Mouse (Mus musculus): ENCODE measurements around the gene Wiz.
A peak's percentile ranks its signal among the peaks of the same experiment; 100 is the strongest.

Gene Wiz

DNA sequence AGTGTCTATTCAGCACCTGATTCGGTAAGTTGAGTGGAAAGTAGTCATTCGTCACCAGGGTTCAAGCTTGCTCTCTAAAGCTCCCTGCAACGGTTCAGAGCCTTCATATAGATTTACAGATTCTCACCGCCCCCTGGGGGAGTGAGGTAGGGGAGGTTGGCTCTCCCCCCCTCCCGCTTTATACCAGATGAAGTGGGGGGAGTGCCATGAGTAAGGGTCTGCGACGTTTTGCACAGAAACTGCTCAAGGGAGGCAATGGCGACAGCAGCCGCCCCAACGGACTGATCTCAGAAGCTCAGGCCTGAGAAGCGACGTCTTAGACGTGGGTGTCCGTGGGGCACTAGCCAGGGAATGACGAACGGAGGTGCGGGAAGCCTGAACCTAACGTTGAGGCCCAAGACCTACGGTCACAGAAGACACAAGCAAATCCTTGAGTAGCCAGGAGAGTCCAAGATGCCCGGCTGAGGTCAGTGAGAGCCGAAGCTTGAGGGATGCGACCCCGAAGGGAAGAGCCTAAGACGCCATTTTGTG is 39.3 kb downstream of the Wiz start:
- DNase-seq (ENCODE audit: low read depth, low spot score): no peak

DNA sequence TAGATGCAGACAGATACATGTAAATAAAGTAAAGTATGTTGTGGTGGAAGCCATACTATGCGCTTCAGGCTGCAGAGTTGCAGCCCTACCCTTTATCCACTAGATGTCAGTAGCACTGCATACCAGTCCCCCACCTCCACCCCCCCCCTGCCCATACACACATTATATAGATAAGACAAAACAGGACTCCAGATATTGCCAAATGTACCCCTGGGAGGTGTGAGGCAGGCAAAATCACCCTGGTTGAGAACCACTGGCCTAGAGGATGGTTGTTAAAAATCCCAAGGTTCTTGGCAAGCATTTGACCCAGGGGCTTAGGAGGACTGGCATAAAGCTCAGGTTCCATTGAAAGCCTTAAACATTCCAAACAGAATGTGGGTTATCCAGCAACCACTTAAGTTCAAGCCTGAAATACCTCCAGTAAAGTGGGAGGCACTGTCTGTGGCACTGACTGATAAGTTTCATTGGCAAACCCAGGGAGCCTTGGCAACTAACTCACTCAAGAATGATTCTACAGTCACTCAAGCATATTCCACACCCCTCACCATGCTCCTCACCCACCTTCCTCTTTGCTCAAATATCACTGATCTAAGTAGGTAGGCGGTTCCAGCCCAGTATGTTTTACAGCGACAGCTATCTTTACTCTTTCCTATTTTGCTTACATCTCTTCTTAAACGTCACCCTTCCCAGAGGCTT is 40.1 kb downstream of the Wiz start:
- no peak for DNase-seq (ENCODE audit: low read depth, low spot score)

DNA sequence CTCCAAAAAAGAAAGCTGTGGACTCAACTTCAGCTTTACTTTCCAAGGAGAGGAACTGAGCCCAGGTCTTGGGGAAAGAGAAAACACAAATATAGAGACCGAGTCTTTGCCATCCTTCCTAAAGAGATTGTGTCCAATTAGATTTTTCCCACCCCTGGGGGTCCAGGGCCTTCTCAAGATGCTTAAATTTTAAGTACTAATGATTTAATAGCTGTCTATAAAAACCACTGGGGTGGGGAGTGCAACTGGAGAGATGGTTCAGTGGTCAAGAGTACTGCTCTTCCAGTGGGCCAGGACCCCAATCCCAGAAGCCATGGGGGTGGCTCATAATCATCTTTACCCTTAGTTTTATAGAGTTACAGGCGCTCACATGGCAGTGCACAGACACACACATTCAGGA is 40.8 kb downstream of the Wiz start:
- no peak for DNase-seq (ENCODE audit: low read depth, low spot score)

DNA sequence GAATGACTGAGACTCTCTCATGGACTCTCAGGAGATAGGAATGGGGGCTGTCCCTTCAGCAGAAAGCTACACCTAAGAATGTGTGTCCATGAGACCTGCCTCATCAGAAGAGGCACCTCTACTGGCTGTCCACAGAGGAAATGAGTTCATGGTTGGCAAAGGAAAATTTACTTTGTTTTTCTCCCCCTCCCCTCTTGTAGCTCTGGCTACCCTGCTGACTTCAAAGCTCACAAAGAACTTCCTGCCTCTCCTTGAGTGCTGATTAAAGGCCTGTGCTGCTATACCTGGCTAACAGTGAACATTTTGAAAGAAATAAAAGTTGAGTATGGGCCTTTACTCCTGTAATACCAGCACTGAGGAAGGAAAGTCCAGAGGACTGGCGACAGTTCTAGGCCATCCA is 48.1 kb downstream of the Wiz start:
- DNase-seq (ENCODE audit: low read depth, low spot score): no peak

DNA sequence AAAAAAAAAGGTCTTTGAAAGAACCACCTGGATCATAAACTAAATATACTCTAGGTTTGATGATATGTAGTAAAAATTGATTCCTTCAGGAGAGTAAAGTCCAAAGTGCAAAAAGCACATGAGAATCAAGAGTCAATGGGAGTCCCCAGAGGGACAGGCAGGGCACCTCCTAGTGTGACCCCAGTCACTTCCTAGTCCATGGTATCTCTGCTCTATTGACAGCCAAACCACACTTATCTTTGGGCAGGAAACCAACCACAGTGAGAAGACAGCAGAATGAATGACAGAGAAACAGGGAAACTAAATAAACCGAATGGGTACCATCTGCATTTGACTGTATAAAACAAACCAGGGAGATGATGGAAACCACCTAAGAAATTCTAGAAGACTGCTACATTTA is 49.1 kb downstream of the Wiz start:
- DNase-seq (ENCODE audit: low read depth, low spot score): no peak

DNA sequence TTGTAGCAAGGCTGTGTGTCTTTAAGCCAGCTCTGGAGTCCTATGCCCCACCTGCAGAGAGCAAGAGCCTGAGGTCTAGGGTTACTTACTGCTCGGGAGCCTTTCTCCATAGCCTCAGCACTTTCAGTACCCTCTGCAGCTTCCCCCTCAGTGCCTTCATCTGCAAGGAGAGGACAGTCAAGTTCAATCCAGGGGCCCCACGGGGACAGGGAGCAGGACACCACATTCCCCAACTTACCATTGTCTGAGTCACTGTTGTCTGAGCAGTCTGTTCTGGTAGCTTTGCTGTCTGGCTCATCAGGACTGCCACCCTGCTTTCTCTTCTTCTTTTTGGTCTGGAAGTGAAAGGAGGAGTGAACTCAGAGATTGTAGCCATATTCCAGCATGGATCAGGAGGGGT is 53.4 kb downstream of the Wiz start:
- DNase-seq (ENCODE audit: low read depth, low spot score): no peak

DNA sequence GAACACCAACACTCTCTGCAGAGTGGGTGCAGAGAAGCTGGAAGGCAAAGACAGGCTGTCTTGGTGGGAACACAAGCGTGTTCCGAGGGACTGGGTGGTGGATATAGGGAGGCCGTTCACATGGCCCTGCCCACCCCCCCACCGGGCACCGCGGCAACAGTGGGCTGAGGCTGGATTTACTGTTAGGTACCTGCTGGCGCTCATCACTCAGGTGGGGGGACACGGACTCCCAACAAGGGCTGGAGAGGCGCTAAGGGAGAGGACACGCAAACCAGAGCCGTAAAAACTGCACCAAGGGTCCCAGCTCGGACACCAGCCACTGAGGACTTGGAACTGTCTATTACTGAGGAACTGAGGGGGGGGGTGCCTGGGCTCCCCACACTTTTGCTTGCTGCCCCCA is 54.3 kb downstream of the Wiz start:
- DNase-seq (ENCODE audit: low read depth, low spot score): no peak

DNA sequence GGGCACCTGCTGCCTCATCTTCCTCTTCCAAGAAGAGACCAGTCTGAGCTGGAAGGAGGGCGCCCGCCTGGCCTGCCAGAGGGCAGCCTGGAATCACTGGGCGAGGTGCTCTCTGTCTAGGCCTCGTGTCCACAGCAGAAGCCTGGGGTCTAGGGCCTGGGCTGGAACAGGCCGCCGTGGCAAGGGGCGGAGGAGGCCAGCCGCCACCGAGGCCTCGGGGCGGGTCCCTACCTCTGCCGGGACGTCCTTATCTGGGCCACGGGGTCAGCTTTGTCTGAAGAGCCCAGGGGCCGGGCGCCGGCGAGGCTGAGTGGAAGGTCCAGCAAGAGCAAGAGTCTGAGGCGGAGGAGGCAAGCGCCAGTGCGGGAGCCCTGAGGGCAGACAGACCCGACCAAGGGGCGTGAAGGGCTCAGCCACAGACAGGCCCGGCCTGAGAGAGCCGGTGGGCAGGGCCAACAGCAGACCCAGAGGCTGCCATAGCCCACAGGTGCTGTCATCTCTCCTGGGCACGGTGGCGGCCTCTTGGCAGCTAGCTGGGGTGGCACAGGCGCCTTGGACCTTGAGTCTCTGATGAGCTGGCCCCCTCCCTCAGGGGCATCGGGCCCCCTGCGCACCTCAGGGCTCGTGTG is 55.5 kb downstream of the Wiz start:
- DNase-seq (ENCODE audit: low read depth, low spot score): no peak

DNA sequence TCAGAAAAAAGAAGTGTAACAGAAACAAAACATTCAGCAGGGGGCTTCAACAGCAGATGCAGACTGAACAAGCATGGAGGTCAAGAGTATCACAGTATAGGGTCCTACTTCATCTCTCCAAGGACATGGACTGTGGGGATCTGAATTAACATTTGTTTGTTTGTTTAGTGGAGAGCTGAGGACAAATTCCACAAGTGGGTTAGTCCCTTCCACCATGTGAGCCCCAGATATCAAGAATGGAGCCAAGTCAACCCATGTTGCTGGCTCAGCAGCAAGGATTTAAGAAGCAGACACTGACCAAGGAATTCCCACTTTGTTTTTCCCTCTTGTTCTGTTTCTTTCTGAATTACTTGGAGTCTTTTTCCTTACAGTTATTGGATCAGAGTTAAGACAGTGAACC is 61.7 kb downstream of the Wiz start:
- DNase-seq (ENCODE audit: low read depth, low spot score): no peak

DNA sequence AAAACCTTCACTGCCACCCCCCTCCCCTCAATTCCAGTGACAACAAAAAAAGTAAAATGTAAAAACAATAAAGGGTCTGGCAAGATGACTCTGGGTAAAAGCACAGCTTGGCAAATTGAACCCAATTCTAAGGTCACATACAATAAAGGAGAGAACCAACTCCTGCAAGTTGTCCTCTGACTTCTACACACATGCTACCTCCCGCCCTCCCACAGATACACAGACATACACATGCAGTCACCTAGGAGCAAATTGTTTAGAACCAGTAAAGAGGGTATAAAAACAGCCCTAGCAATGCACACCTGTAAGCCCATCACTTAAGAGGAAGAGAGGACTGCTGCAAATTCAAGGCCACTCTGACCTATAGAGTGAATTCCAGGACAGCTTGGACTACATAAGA is 66.4 kb downstream of the Wiz start:
- no peak for DNase-seq (ENCODE audit: low read depth, low spot score)

DNA sequence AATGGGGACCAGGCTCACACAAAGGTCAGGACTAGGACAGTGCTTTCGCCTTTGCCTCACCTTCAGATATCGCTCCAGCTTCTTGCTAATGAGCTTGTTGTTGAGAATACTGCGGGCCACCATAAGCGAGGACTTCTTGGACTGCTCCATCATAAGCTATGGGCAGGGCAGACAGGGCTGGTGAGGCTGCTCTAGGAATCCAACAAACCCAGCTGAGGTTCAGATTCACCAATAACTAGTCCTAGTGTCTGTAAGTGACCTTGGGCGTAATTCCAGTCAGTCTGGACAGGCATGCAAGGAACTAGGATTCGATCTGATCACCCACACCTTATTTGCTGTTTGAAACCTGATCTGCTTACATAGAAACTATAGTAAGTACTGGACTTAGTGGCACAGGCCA is 67.4 kb downstream of the Wiz start:
- no peak for DNase-seq (ENCODE audit: low read depth, low spot score)

DNA sequence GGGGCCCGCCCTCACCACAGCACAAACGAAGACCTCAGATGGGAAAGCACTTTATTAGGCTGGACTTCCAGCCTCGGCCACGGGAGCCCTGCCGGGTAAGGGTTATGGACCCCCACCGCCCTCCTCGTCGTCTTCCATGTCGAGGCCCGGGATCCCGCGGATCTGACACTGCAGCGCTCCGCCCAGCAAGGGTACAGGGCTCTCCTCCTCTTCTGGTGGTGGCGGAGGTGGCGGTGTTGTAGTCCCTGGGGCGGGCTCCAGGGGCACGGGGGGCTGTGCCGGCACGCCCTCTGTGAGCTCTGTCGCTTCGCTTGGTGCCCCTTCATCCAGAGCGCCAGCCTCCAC is 67.9 kb downstream of the Wiz start:
- DNase-seq (ENCODE audit: low read depth, low spot score): no peak

DNA sequence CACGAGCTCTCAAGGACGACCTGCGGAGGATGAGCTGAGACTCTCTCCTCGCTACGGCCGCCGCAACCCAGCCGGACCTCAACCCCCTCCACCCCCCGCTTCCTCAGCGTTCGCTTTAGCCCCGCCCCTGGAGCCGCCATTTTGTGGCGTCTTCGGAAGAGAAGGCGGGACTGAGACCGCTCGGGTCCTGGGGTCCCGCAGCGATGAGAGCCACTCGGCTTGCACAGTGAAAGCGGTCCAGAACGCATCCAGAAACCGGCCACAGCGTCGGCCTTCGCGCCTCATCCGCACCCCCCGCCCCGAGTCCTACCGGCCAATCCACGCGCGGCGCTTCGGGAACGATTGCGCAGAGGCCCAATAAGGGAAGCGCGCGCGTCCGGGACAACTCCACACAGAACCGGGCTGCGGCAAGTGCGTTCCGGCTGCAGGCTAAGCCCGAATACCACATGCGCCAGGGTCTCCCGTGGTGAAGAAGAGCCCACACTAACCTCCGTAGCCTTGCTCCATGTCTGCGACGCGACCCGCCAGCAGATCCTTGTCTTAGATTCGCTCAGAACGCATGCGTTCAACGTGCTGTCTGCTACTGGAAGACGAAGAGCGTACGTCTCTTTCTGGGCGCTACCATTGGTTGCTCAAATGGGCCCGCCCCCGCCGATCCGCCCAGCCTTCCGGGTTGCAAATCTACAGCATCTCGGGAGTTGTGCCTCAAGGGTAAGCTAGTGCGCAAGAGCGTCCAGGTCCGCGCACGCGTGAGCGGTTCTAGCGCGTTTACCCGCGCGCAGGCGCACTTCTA is 68.4 kb downstream of the Wiz start, which contains the start of gene Akap8:
TSS of gene Akap8 (minus strand) at position 642 of the 793 bp plus-strand sequence.
- peak; percentile 96 for DNase-seq (ENCODE audit: low read depth, low spot score)

DNA sequence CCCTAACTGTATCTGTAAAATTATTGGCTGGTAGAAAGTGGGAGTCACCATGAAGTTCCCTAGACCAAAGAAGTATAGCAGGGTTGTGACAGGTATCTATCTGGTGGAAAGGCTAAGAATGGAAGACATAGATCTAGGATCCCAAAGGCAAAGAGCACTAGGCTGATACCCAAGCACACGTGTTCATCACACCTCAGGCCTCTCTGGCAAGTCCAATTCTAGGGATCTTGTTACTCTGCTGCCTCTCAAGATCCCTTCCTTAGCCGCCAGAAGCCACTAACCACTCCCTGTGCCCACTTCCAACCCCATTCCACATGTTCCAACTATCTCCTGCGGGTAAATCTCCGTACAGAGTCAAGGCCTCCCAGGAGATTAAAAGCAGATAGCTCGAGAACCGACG is 69.3 kb downstream of the Wiz start:
- DNase-seq (ENCODE audit: low read depth, low spot score): no peak

DNA sequence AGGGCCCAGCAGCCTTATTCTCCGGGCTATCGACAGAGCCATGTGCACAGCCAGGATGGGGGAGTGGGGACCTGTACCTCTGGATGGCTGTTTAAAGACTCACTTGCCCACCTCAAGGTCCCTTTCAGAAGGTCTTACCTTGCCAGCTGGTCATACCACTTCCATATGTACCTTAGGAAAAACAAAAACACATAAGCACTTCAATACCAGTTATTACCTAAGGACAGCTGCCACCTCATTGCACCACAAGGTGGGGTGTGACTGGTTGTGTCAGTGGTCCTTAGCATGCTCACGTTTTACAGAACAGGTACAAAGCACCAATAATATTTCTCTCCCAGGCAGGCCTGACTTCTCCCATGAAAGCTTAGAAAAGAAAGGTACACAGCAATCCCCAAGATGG is 71.5 kb downstream of the Wiz start:
- no peak for DNase-seq (ENCODE audit: low read depth, low spot score)

DNA sequence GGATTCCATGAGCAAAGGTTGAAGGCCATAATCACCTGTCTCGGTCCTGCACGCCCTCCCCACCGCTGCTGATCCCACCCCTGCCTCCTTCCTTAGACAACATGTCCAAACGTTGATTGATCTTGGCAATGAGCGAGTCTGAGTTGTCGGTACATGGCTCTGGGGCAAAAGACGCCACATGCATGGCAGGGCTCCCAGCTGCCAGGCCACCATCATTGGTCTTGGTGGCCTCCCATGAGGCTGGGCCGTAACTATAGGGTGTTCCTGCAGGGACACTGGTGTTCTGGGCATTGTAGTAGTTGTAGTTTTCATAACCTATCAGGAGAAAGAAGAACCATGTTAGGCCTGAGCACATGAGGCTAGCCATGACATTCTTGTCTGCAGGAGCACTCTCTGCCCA is 72.2 kb downstream of the Wiz start:
- no peak for DNase-seq (ENCODE audit: low read depth, low spot score)

DNA sequence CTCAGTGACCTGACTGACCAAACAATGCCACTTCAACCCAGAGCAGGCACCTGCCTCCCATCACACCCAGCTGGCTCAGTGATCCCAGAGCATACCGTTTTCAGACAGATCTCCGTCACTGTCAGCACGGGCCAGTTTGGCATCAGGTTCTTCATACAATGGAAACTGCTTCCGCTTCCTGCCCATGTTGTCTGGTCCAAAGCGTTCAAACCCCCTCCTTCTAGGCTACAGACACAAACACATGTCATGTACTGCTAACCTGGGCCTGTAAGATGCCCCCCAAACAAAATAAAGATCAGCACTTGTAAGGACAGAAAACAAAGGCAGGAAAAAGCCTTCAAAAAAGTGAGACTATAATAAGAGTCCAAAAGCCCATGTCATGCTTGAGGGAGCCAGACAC is 73.7 kb downstream of the Wiz start:
- DNase-seq (ENCODE audit: low read depth, low spot score): no peak

DNA sequence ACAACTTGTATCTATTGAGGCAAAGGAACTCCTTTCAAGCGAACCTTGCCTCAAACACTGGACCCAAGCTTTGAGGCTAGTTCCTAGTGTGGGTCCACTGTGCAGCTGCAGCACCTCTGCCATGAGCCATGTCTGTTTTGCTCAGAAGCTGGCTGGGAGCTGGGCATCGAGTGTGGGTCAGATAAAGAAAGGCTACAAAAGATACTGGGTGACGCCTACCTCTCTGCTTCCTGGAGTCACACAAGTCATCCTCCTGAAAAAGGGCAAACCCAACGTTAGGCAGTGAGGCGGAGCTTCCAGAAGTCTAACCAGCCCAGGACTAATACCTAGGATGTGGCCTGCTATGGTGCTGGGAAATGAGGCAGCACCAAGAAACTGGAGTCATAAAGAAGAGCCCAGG is 75.3 kb downstream of the Wiz start:
- no peak for DNase-seq (ENCODE audit: low read depth, low spot score)

DNA sequence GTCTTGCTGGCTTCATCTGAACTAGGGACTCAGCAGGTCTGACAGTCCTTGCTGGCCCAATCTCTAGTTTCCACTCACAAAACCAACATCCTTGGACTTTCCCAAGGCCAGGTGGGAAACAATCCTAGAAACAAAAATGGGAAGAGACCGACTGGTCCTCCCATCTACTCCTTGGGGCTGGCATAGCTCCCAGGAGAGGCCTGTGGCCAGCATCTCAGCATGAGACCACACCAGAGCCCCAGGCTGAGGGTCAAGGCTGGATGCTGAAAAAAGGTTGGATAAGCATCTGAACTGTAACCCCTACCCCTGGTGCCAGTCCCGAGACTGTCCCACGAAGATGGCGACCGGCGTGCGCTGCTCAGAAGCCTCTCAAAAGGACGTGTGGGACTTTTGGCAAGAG is 76.4 kb downstream of the Wiz start:
- no peak for DNase-seq (ENCODE audit: low read depth, low spot score)

DNA sequence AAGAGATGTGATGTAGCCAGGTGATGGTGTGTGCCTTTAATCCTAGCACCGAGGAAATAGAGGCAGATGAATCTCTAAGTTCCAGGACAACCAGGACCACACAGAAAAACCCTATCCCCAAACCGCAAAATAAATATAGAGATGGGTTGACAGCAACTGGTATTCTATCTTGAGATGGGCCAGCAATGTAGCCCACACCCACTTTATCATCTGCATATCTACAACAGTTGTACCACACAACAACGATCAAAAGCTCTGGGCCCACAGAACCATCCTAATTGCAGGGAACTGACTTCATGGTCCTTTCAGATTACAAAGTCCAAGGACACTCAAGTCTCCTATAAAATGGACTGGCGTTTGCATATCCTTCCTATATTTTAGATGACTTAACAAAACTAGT is 81.3 kb downstream of the Wiz start:
- no peak for DNase-seq (ENCODE audit: low read depth, low spot score)
